ENCODE assay signal across 21 mouse cellular contexts in the genomic region with DNA sequence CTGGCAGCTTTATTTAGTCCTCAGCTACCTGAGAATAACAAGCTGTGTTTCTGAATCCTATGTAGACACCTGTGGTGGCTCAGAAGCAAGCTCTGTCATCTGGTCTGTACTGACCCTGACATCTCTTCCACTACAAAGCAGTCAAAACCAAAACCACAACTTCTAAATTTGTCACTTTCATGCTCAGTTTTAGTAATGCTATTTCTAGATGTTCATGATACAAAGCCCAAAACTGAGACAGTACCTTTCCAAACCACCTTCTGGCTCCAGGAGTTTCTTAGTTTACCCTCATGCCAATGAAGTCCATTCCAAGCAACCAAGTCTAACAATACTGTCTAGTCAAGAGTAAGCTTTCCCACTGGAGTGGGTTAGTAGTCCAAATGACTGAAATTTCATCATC. TPM values are rescaled to one million over a fixed set of nuclear protein-coding genes. Genes with fewer than 3 reads are reported as not detected.
DNase-seq lines count a peak whose midpoint lies in the region; ATAC-seq and TF ChIP-seq lines count a peak whose summit lies in the region.
"Had no signal": no experiment of that assay in that cellular context is flagged by ENCODE, and none has a peak within 500 bp of the region (broad histone marks: within the 10 kb centered on the region; RNA-seq: fewer than 3 reads in every experiment).

No protein-coding gene starts in this region.

- DNase-seq in A20 (ENCODE audit: low read depth, low spot score): peak; percentile 53
- no peak for DNase-seq in liver, embryonic 11.5 days (ENCODE audit: low spot score)
- DNase-seq in kidney, adult 11 months: no peak
- DNase-seq: adrenal gland, adult 8-10 months; adrenal gland, postnatal 25 days; cerebellum, adult 18-20 months; cerebellum, adult 9-10 months; cerebellum, postnatal 14 days; gastrocnemius, postnatal 25 days; heart, adult 18-20 months; heart, postnatal 14 days; heart, postnatal 4 days had no signal

- ATAC-seq in CD4-positive, CD25-positive, alpha-beta regulatory T cell, adult 4 months: peak; percentile 34
- ATAC-seq in megakaryocyte, adult 5-6 weeks (ENCODE audit: poor library complexity, severe bottlenecking): 0 out of 2 replicates have a peak, but pooled peaks have one; percentile 35
- ATAC-seq in liver, embryonic 11.5 days (replicated peaks; ENCODE audit: low FRiP score): no peak
- ATAC-seq in forebrain, embryonic 15.5 days (replicated peaks): no peak
- ATAC-seq: activated CD4-positive, CD25-positive, alpha-beta regulatory T cell, adult 4 months; forebrain, embryonic 14.5 days; hindbrain, postnatal 0 days had no signal

- peak overlapping the region; percentile 62 for H3K27ac ChIP-seq in small intestine, adult 2 months (ENCODE audit: insufficient read depth, low read depth, low read length)
- no peak overlapping the region for H3K27ac ChIP-seq in liver, embryonic 11.5 days (ENCODE audit: low read depth, low read length)
- H3K27ac ChIP-seq in forebrain, embryonic 15.5 days (replicated peaks): no peak overlapping the region
- H3K27ac ChIP-seq: heart, embryonic 13.5 days; hindbrain, embryonic 14.5 days; hindbrain, postnatal 0 days had no signal

- H3K4me3 ChIP-seq in small intestine, adult 2 months (ENCODE audit: low read depth, low read length): no peak overlapping the region
- H3K4me3 ChIP-seq in liver, embryonic 11.5 days (ENCODE audit: low read depth, low read length): no peak overlapping the region
- no peak overlapping the region for H3K4me3 ChIP-seq in forebrain, embryonic 15.5 days
- H3K4me3 ChIP-seq: heart, embryonic 13.5 days had no signal

- no peak for TF ChIP-seq CTCF in small intestine, adult 2 months (IDR thresholded peaks at IDR 0.05; ENCODE audit: extremely low read depth, insufficient read length, insufficient replicate concordance, low read depth, low read length)

- H3K27me3 ChIP-seq in small intestine, adult 2 months (ENCODE audit: control insufficient read depth, insufficient read depth, low read length): no peaks in the 10 kb centered on the region
- H3K27me3 ChIP-seq in liver, embryonic 11.5 days (replicated peaks; ENCODE audit: control insufficient read depth, insufficient read depth, low read length): no peaks in the 10 kb centered on the region
- no peaks in the 10 kb centered on the region for H3K27me3 ChIP-seq in forebrain, embryonic 15.5 days
- H3K27me3 ChIP-seq: heart, embryonic 13.5 days had no signal

- no peak for TF ChIP-seq POLR2A in small intestine, adult 2 months (IDR thresholded peaks at IDR 0.05; ENCODE audit: low read depth, low read length)

- no peaks in the 10 kb centered on the region for H3K9me3 ChIP-seq in liver, embryonic 11.5 days (ENCODE audit: control insufficient read depth, low read length)
- H3K9me3 ChIP-seq in forebrain, embryonic 15.5 days: no peaks in the 10 kb centered on the region
- H3K9me3 ChIP-seq: heart, embryonic 13.5 days had no signal

- H3K4me2 ChIP-seq in liver, embryonic 11.5 days: no peak overlapping the region
- no peak overlapping the region for H3K4me2 ChIP-seq in forebrain, embryonic 15.5 days (replicated peaks)
- H3K4me2 ChIP-seq: heart, embryonic 13.5 days; hindbrain, embryonic 14.5 days had no signal

- peaks cover 6% of the 10 kb centered on the region for H3K36me3 ChIP-seq in small intestine, adult 2 months (ENCODE audit: control insufficient read depth, insufficient read depth, low read length)
- no peaks in the 10 kb centered on the region for H3K36me3 ChIP-seq in liver, embryonic 11.5 days (ENCODE audit: control insufficient read depth, insufficient read depth, low read length)
- peaks cover 6% of the 10 kb centered on the region; the same call in 1 of the 2 replicates for H3K36me3 ChIP-seq in forebrain, embryonic 15.5 days

- H3K4me1 ChIP-seq in small intestine, adult 2 months (ENCODE audit: control insufficient read depth, insufficient read depth, insufficient read length, low read length): peaks cover 10% of the 10 kb centered on the region; the same call in 1 of the 2 replicates
- H3K4me1 ChIP-seq in liver, embryonic 11.5 days (replicated peaks; ENCODE audit: control insufficient read depth, insufficient read depth, low read length): no peaks in the 10 kb centered on the region
- no peaks in the 10 kb centered on the region for H3K4me1 ChIP-seq in forebrain, embryonic 15.5 days

- H3K9ac ChIP-seq in liver, embryonic 11.5 days (ENCODE audit: low read depth, low read length): no peak overlapping the region
- H3K9ac ChIP-seq in forebrain, embryonic 15.5 days (replicated peaks): no peak overlapping the region
- H3K9ac ChIP-seq: heart, embryonic 13.5 days; hindbrain, embryonic 14.5 days had no signal

RNA-seq across cellular contexts. Expression of a gene that starts 36.5 kb away (rescaled TPM):
- polyA plus RNA-seq in CD4-positive, CD25-positive, alpha-beta regulatory T cell, adult 4 months (2017; shearing (Covaris generic)): 10 to 100 TPM; 15.0 to 26.6 TPM
- 11.4 and 15.1 TPM in 2 replicates for total RNA-seq in megakaryocyte, adult 5-6 weeks (2015)
- 11.6 and 11.9 TPM in 2 replicates for total RNA-seq in megakaryocyte, adult 5-6 weeks (2017)
- polyA plus RNA-seq in small intestine, adult 2 months (2012; rRNA removed): 6.4 and 12.8 TPM in 2 replicates
- 10.7 and 11.1 TPM in 2 replicates for polyA plus RNA-seq in liver, embryonic 11.5 days (2014; fragmentation: Nextera tagmentation; extraction: Ambion mirVana)
- 86.9 and 87.9 TPM in 2 replicates for polyA plus RNA-seq in forebrain, embryonic 15.5 days (2015; fragmentation: Nextera tagmentation; extraction: Ambion mirVana)

Comparison
In these comparisons a context has a peak if more than half of its experiments do, and no peak if none do; other contexts are left out.
1. ATAC-seq: peak in CD4-positive, CD25-positive, alpha-beta regulatory T cell, adult 4 months (single experiment) and megakaryocyte, adult 5-6 weeks (single experiment); none in liver, embryonic 11.5 days (single experiment) and forebrain, embryonic 15.5 days (single experiment).